Mouse (Mus musculus) midbrain, postnatal 0 days (tissue): ENCODE measurements around the gene Smok2b. TPM values are rescaled to one million over a fixed set of nuclear protein-coding genes. Genes with fewer than 3 reads are reported as not detected.
"Not testable (repeated sequence)": the region's sequence is repeated elsewhere in the genome, so short reads cannot be mapped to it uniquely, and the experiment has no call there.

Experiments
- ATAC-seq: fragments of 200-750 bp; cut with Nextera tagmentation; 2 replicates; pipeline ENCODE4 v1.8.0; 2017; ENCODE audit warnings: moderate number of reproducible peaks, mild to moderate bottlenecking, moderate TSS enrichment, moderate library complexity; ENCODE audit not compliant: low FRiP score
- DNase-seq: peaks from one replicate; pipeline ENCODE4 v3.0.0-alpha.2; 2015; ENCODE audit warnings: low spot score
- H3K27ac ChIP-seq: fragments of 300-500 bp; sonication (generic); 2 replicates; pipeline ENCODE4 v1.5.1; 2014; ENCODE audit warnings: low read depth, mild to moderate bottlenecking, low read length, mixed read lengths
- H3K27me3 ChIP-seq: fragments of 300-500 bp; sonication (generic); 2 replicates; pipeline ENCODE4 v1.6.1; 2014; ENCODE audit warnings: low read length, control low read depth, mixed read lengths; ENCODE audit not compliant: insufficient read depth
- H3K36me3 ChIP-seq: fragments of 300-500 bp; sonication (generic); 2 replicates; pipeline ENCODE4 v1.6.1; 2014; ENCODE audit warnings: low read length, control low read depth, mixed read lengths; ENCODE audit not compliant: insufficient read depth
- H3K4me1 ChIP-seq: fragments of 300-500 bp; sonication (generic); 2 replicates; pipeline ENCODE4 v1.6.1; 2014; ENCODE audit warnings: mild to moderate bottlenecking, control low read depth, antibody characterized with exemption, low read length, mixed read lengths; ENCODE audit not compliant: insufficient read depth
- H3K4me2 ChIP-seq: fragments of 300-500 bp; sonication (generic); 2 replicates; pipeline ENCODE4 v1.6.1; 2014; ENCODE audit warnings: low read depth, mild to moderate bottlenecking, low read length, mixed read lengths; ENCODE audit not compliant: poor library complexity, severe bottlenecking
- H3K4me3 ChIP-seq: fragments of 300-500 bp; sonication (generic); 2 replicates; pipeline ENCODE4 v1.5.1; 2014; ENCODE audit warnings: low read depth, mild to moderate bottlenecking, low read length, moderate library complexity
- H3K9ac ChIP-seq: fragments of 300-500 bp; sonication (generic); replicated peaks from 2 replicates; pipeline ENCODE4 v1.6.1; 2014; ENCODE audit warnings: mild to moderate bottlenecking, low read length, moderate library complexity, mixed read lengths; ENCODE audit not compliant: poor library complexity, severe bottlenecking
- H3K9me3 ChIP-seq: fragments of 300-500 bp; sonication (generic); 2 replicates; pipeline ENCODE4 v1.6.1; 2016; ENCODE audit warnings: low read length, control low read depth
- CTCF ChIP-seq: IDR thresholded peaks from 2 replicates; pipeline ENCODE4 v1.5.1; 2016; ENCODE audit warnings: antibody characterized with exemption, mild to moderate bottlenecking
- WGBS: fragments of 180-500 bp; shearing (Covaris S2); extraction: QIAGEN DNeasy Blood & Tissue Kit; methylation state at CpG from one replicate; pipeline ENCODE4 v1.1.7; 2014; 5-methylcytosine and 5-hydroxymethylcytosine counted together
- polyA plus RNA-seq: library from polyadenylated mRNA; unstranded; fragments of >200 nt; fragmentation: Nextera tagmentation; extraction: Ambion mirVana; gene quantifications from 2 replicates; pipeline ENCODE4 v1.2.1, GENCODE M21; 2015
- total RNA-seq: library from RNA; depleted of rRNA; stranded (reverse); fragments of >200 nt; gene quantifications from 2 replicates; pipeline ENCODE4 v1.2.3, GENCODE M21; 2014

Smok2b gene
- total and polyA plus RNA-seq, 2 experiments from 2014 or later, result not detected

GRCm38 (mm10) chr17:13198812-13199211, 31.2 kb upstream of the Smok2b start:
- ATAC-seq, H3K36me3 ChIP-seq, H3K27me3 ChIP-seq, H3K9ac ChIP-seq, H3K27ac ChIP-seq, H3K4me1 ChIP-seq, DNase-seq, H3K4me3 ChIP-seq, H3K4me2 ChIP-seq: not testable (repeated sequence)
- WGBS, result 88% methylated on average over 2 of the region's 2 CpGs
- peaks cover 33% of the 10 kb centered on the region for H3K9me3 ChIP-seq

- 76% methylated on average over 8 of the region's 9 CpGs for WGBS
- H3K27me3 ChIP-seq, H3K27ac ChIP-seq, H3K9ac ChIP-seq, H3K4me2 ChIP-seq, H3K36me3 ChIP-seq, H3K4me1 ChIP-seq, H3K4me3 ChIP-seq: not testable (repeated sequence)
- DNase-seq (peak; percentile 80), ATAC-seq (peak; percentile 67)
- peaks cover 32% of the 10 kb centered on the region for H3K9me3 ChIP-seq
These were observed 30.1 kb upstream of the Smok2b start for GRCm38 (mm10) chr17:13199880-13200409.

- not testable (repeated sequence) for H3K27me3 ChIP-seq, DNase-seq, H3K9ac ChIP-seq, H3K36me3 ChIP-seq, H3K27ac ChIP-seq, H3K4me3 ChIP-seq, ATAC-seq, H3K4me2 ChIP-seq, H3K4me1 ChIP-seq
- H3K9me3 ChIP-seq, result peaks cover 32% of the 10 kb centered on the region
- WGBS, result 86% methylated on average over 4 of the region's 4 CpGs
These were observed 28.5 kb upstream of the Smok2b start for GRCm38 (mm10) chr17:13201551-13201950.

- DNase-seq, H3K36me3 ChIP-seq, H3K27me3 ChIP-seq, H3K4me2 ChIP-seq, H3K4me1 ChIP-seq, ATAC-seq, H3K27ac ChIP-seq, H3K9ac ChIP-seq, H3K4me3 ChIP-seq: not testable (repeated sequence)
- WGBS, result 82% methylated on average over 2 of the region's 3 CpGs
- H3K9me3 ChIP-seq, result peaks cover 38% of the 10 kb centered on the region
These were observed 27.5 kb upstream of the Smok2b start for GRCm38 (mm10) chr17:13202453-13203107.

- not testable (repeated sequence) for H3K27me3 ChIP-seq, H3K36me3 ChIP-seq, H3K4me2 ChIP-seq, H3K9ac ChIP-seq, ATAC-seq, H3K27ac ChIP-seq, H3K4me1 ChIP-seq, H3K4me3 ChIP-seq, DNase-seq
- WGBS, result 86% methylated on average over 1 of the region's 1 CpGs
- H3K9me3 ChIP-seq, result peaks cover 40% of the 10 kb centered on the region
These were observed 24.8 kb upstream of the Smok2b start for GRCm38 (mm10) chr17:13205247-13205646.

- DNase-seq (no peak), ATAC-seq (no peak)
- Histone ChIP-seq H3K27ac (no peak overlapping the region), H3K27me3 (no peaks in the 10 kb centered on the region), H3K36me3 (no peaks in the 10 kb centered on the region), H3K9ac (no peak overlapping the region), H3K4me2 (no peak overlapping the region), H3K9me3 (peaks cover 37% of the 10 kb centered on the region), H3K4me1 (no peaks in the 10 kb centered on the region), H3K4me3 (no peak overlapping the region)
- TF ChIP-seq CTCF, result no peak
- WGBS, result 85% methylated on average over 2 of the region's 2 CpGs
These were observed 23.6 kb upstream of the Smok2b start for GRCm38 (mm10) chr17:13206491-13206890.

GRCm38 (mm10) chr17:13208460-13208859, 21.6 kb upstream of the Smok2b start:
- H3K4me3 ChIP-seq, DNase-seq, H3K4me2 ChIP-seq, H3K27ac ChIP-seq, H3K27me3 ChIP-seq, H3K4me1 ChIP-seq, H3K36me3 ChIP-seq, H3K9ac ChIP-seq, ATAC-seq: not testable (repeated sequence)
- H3K9me3 ChIP-seq, result peaks cover 53% of the 10 kb centered on the region
